33 mouse cellular contexts compared by ENCODE assay signal in genomic region chr1:189409906-189410305, GRCm38 (mm10). TPM values are rescaled to one million over a fixed set of nuclear protein-coding genes. Genes with fewer than 3 reads are reported as not detected.
"Had no signal": no experiment of that assay in that cellular context is flagged by ENCODE, and none has a peak within 500 bp of the region (broad histone marks: within the 10 kb centered on the region; RNA-seq: fewer than 3 reads in every experiment).

No protein-coding gene starts in this region.

- ATAC-seq: hindbrain, embryonic 16.5 days; hindbrain, postnatal 0 days; inflammation-experienced regulatory T-cells, adult 6 months; intestine, embryonic 15.5 days; intestine, embryonic 16.5 days; intestine, postnatal 0 days had no signal

- H3K27me3 ChIP-seq: heart, embryonic 12.5 days; heart, embryonic 13.5 days; heart, embryonic 15.5 days; hindbrain, embryonic 12.5 days; hindbrain, embryonic 13.5 days; hindbrain, embryonic 15.5 days; kidney, embryonic 15.5 days had no signal

- H3K9me3 ChIP-seq: heart, embryonic 10.5 days; heart, embryonic 12.5 days; heart, embryonic 13.5 days; heart, embryonic 15.5 days; hindbrain, embryonic 10.5 days; hindbrain, embryonic 12.5 days; hindbrain, embryonic 13.5 days; hindbrain, embryonic 15.5 days; intestine, embryonic 15.5 days; kidney, embryonic 15.5 days had no signal

- H3K4me3 ChIP-seq: heart, embryonic 10.5 days; heart, embryonic 12.5 days; heart, embryonic 13.5 days; heart, embryonic 15.5 days; hindbrain, embryonic 10.5 days; hindbrain, embryonic 12.5 days; hindbrain, embryonic 13.5 days; hindbrain, embryonic 15.5 days; intestine, embryonic 15.5 days; kidney, embryonic 15.5 days; layer of hippocampus, adult 2 months had no signal

- DNase-seq: heart, postnatal 10 days; heart, postnatal 14 days; heart, postnatal 36 days; heart, postnatal 4 days; kidney, adult 11 months; kidney, adult 18-20 months; kidney, adult 2 months; kidney, adult 8-10 months; kidney, adult 9 months; kidney, postnatal 10 days; kidney, postnatal 14 days; kidney, postnatal 25 days; kidney, postnatal 36 days; kidney, postnatal 4 days; layer of hippocampus, adult 9-11 months; layer of hippocampus, postnatal 36 days had no signal

- H3K4me1 ChIP-seq: heart, embryonic 10.5 days; heart, embryonic 12.5 days; heart, embryonic 13.5 days; intestine, embryonic 15.5 days; kidney, embryonic 15.5 days had no signal

- H3K36me3 ChIP-seq: heart, embryonic 10.5 days; heart, embryonic 12.5 days; heart, embryonic 13.5 days; heart, embryonic 15.5 days; hindbrain, embryonic 10.5 days; hindbrain, embryonic 12.5 days; hindbrain, embryonic 13.5 days; hindbrain, embryonic 15.5 days; intestine, embryonic 15.5 days; kidney, embryonic 15.5 days had no signal

RNA-seq across cellular contexts. Expression of gene Kcnk2, which starts 7.8 kb away (rescaled TPM):
- total RNA-seq: hematopoietic stem cell, adult 5-6 weeks had no signal
- polyA plus RNA-seq: inflammation-experienced regulatory T-cells, adult 6 months had no signal
